ENCODE assay signal across 8 mouse cellular contexts in the genomic region with DNA sequence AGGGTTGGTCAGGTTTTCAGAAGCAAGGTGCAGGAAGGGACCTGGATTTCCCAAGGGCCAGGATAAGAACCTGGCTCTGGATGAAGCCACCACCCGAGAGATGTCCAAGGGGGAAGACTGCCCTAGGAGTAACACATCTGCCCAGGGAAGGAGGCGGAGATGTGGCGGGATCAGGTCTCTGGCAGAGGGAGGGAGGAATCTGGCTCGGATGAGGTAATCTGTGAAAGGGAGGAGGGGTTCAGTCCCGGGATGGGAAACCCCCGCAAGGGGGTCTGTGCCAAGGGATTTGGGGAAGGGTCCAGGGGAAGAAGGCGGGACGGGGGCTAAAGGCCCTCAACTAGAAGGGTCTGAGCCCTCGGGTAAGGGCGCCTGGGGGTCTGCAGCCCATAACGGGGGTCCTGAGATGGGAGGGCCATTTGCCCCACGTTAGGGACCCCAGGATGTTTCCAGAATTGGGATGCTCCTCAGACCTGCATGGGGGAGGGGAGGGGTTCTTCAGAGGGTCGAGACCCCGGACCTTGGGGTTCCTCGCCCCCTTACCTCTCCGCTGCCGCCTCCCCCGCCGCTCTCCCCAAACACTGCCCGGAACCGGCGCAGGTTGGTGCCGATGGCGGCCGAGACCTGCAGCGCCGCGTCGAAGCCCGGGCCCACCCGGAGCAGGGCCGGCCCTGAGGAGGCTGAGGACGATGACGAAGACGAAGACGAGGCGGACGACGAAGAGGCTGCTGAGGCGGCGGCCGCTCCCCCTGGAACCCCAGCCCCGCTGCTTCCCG. TPM values are rescaled to one million over a fixed set of nuclear protein-coding genes. Genes with fewer than 3 reads are reported as not detected.
DNase-seq lines count a peak whose midpoint lies in the region; ATAC-seq and TF ChIP-seq lines count a peak whose summit lies in the region.

No protein-coding gene starts in this region.

- ATAC-seq in G1E (ENCODE audit: extremely low read depth, insufficient number of reproducible peaks, low FRiP score, poor library complexity, severe bottlenecking) = no peak
- peak; percentile 16; the same call in 1 of the 2 replicates for ATAC-seq in heart, embryonic 11.5 days (replicated peaks; ENCODE audit: insufficient number of reproducible peaks, low FRiP score, low TSS enrichment)

- no peaks in the 10 kb centered on the region for H3K9me3 ChIP-seq in G1E (replicated peaks)
- H3K9me3 ChIP-seq in heart, embryonic 11.5 days (replicated peaks; ENCODE audit: control insufficient read depth, low read length) = no peaks in the 10 kb centered on the region
- no peaks in the 10 kb centered on the region for H3K9me3 ChIP-seq in midbrain, embryonic 10.5 days (replicated peaks)

- intact Hi-C loops in heart, adult 2 months (cut with DNase I) = loop anchor here (2.0 to 5.0 kb wide), 6 partner anchors 14 to 108 kb away; a partner anchor contains a TSS
- intact Hi-C loops in heart, postnatal 36 days (cut with DNase I) = loop anchor here (2.0 kb wide), 3 partner anchors 14 to 44 kb away; no protein-coding TSS in a partner anchor

- DNase-seq in heart, adult 2 months = peak in 1 of 2 experiments; percentile 26
- no peak for DNase-seq in heart, postnatal 36 days
- peak; percentile 15 for DNase-seq in G1E (ENCODE audit: low spot score)
- peak; percentile 13 to 26 for DNase-seq in cerebellum, postnatal 36 days
- DNase-seq in kidney, postnatal 4 days = peak; percentile 30 to 39
- peak; percentile 43 for DNase-seq in midbrain, embryonic 10.5 days (ENCODE audit: low spot score)

- TF ChIP-seq CTCF in heart, adult 2 months (IDR thresholded peaks at IDR 0.05) = no peak
- TF ChIP-seq CTCF in G1E (IDR thresholded peaks at IDR 0.05; ENCODE audit: low read depth, low read length) = no peak
- TF ChIP-seq CTCF in testis, adult 2 months (IDR thresholded peaks at IDR 0.05; ENCODE audit: control insufficient read depth, insufficient read depth, insufficient replicate concordance, low read depth, low read length) = no peak

- H3K4me1 ChIP-seq in heart, adult 2 months (ENCODE audit: control insufficient read depth, insufficient read depth, low read length) = peaks cover 12% of the 10 kb centered on the region
- peaks cover 44% of the 10 kb centered on the region for H3K4me1 ChIP-seq in G1E (ENCODE audit: insufficient read depth, low read depth, low read length)
- H3K4me1 ChIP-seq in heart, embryonic 11.5 days (ENCODE audit: control insufficient read depth, insufficient read depth, low read length) = peaks cover 30% of the 10 kb centered on the region
- peaks cover 52% of the 10 kb centered on the region for H3K4me1 ChIP-seq in midbrain, embryonic 10.5 days
- no peaks in the 10 kb centered on the region; the same call in none of the 2 replicates for H3K4me1 ChIP-seq in testis, adult 2 months (ENCODE audit: control insufficient read depth, insufficient read depth, low read length)

- H3K27me3 ChIP-seq in heart, adult 2 months (ENCODE audit: control insufficient read depth, insufficient read depth, low read length) = no peaks in the 10 kb centered on the region
- H3K27me3 ChIP-seq in G1E (ENCODE audit: insufficient read depth, low read length) = peaks cover 16% of the 10 kb centered on the region
- H3K27me3 ChIP-seq in heart, embryonic 11.5 days (ENCODE audit: control insufficient read depth, insufficient read depth, low read length) = no peaks in the 10 kb centered on the region
- no peaks in the 10 kb centered on the region for H3K27me3 ChIP-seq in midbrain, embryonic 10.5 days (ENCODE audit: low read depth, poor library complexity, severe bottlenecking)
- H3K27me3 ChIP-seq in testis, adult 2 months (ENCODE audit: control insufficient read depth, insufficient read depth, low read length) = no peaks in the 10 kb centered on the region

- peak overlapping the region; percentile 98 for H3K4me3 ChIP-seq in heart, adult 2 months
- peak overlapping the region; percentile 90 for H3K4me3 ChIP-seq in G1E (ENCODE audit: low read depth, low read length)
- peak overlapping the region; percentile 88 for H3K4me3 ChIP-seq in heart, embryonic 11.5 days (ENCODE audit: low read depth, low read length)
- peak overlapping the region; percentile 99 for H3K4me3 ChIP-seq in midbrain, embryonic 10.5 days
- peak overlapping the region; percentile 88 for H3K4me3 ChIP-seq in testis, adult 2 months (ENCODE audit: control insufficient read depth, low read depth, low read length)

- H3K79me2 ChIP-seq in heart, adult 2 months (replicated peaks; ENCODE audit: control insufficient read depth, insufficient read depth, low read length) = peaks cover 11% of the 10 kb centered on the region

- peaks cover 16% of the 10 kb centered on the region for H3K36me3 ChIP-seq in heart, adult 2 months (ENCODE audit: control insufficient read depth, insufficient read depth, low read length)
- peaks cover 37% of the 10 kb centered on the region for H3K36me3 ChIP-seq in G1E (replicated peaks)
- H3K36me3 ChIP-seq in heart, embryonic 11.5 days (ENCODE audit: control insufficient read depth, insufficient read depth, low read length) = no peaks in the 10 kb centered on the region
- H3K36me3 ChIP-seq in midbrain, embryonic 10.5 days = peaks cover 22% of the 10 kb centered on the region
- no peaks in the 10 kb centered on the region for H3K36me3 ChIP-seq in testis, adult 2 months (ENCODE audit: control insufficient read depth, insufficient read depth, low read length)

- H3K9ac ChIP-seq in heart, adult 2 months (ENCODE audit: low read depth, low read length) = peak overlapping the region; percentile 98
- peak overlapping the region; percentile 89 for H3K9ac ChIP-seq in heart, embryonic 11.5 days (ENCODE audit: low read depth, low read length)

- TF ChIP-seq POLR2A in heart, adult 2 months (IDR thresholded peaks at IDR 0.05; ENCODE audit: insufficient read depth, low read depth, low read length) = no peak
- no peak for TF ChIP-seq POLR2A in testis, adult 2 months (IDR thresholded peaks at IDR 0.05; ENCODE audit: control insufficient read depth, low read depth, low read length)

- peak overlapping the region; percentile 82 for H3K27ac ChIP-seq in heart, adult 2 months
- peak overlapping the region; percentile 89 for H3K27ac ChIP-seq in heart, embryonic 11.5 days (ENCODE audit: low read depth, low read length)
- H3K27ac ChIP-seq in midbrain, embryonic 10.5 days (replicated peaks) = peak overlapping the region; percentile 99
- H3K27ac ChIP-seq in testis, adult 2 months (ENCODE audit: control insufficient read depth, insufficient read depth, low read depth, low read length) = no peak overlapping the region

- no peak for TF ChIP-seq EP300 in heart, adult 2 months (IDR thresholded peaks at IDR 0.05; ENCODE audit: insufficient read depth, low read depth, low read length)

- under 1% methylated on average over 42 of the region's 44 CpGs for WGBS in heart, adult 2 months
- under 1% methylated on average over 36 of the region's 44 CpGs for WGBS in heart, embryonic 11.5 days (ENCODE audit: insufficient replicate concordance)
- under 1% methylated on average over 42 of the region's 44 CpGs for WGBS in midbrain, embryonic 10.5 days

- H3K4me2 ChIP-seq in heart, embryonic 11.5 days = peak overlapping the region; percentile 80

RNA-seq across cellular contexts. Expression of a gene that starts 0.6 kb away (rescaled TPM):
- total RNA-seq in heart, adult 2 months (2021) = 10 to 100 TPM; 25.7 to 25.9 TPM
- 11.8 and 12.9 TPM in 2 replicates for polyA plus RNA-seq in heart, adult 2 months (2012; rRNA removed)
- total RNA-seq in heart, postnatal 36 days (2021) = 10 to 100 TPM; 26.1 to 29.7 TPM
- 143 TPM in 2 replicates for total RNA-seq in G1E (2014; fragmentation: Nextera tagmentation)
- 5.9 and 6.3 TPM in 2 replicates for total RNA-seq in G1E (2017)
- 8.9 and 10.0 TPM in 2 replicates for polyA plus RNA-seq in G1E (2012)
- polyA plus RNA-seq in heart, embryonic 11.5 days (2014; fragmentation: Nextera tagmentation; extraction: Ambion mirVana) = 7.3 and 13.9 TPM in 2 replicates
- 11.1 and 12.5 TPM in 2 replicates for polyA plus RNA-seq in midbrain, embryonic 10.5 days (2016; fragmentation: Nextera tagmentation; extraction: Ambion mirVana)
- 3.4 and 4.9 TPM in 2 replicates for polyA plus RNA-seq in testis, adult 2 months (2012; rRNA removed)

RNA-seq across cellular contexts. Expression of a gene that starts 40.0 kb away (rescaled TPM):
- 1,000 to 10,000 TPM; 1,478 to 1,698 TPM for total RNA-seq in heart, adult 2 months (2021)
- polyA plus RNA-seq in heart, adult 2 months (2012; rRNA removed) = 1,092 and 1,784 TPM in 2 replicates
- total RNA-seq in heart, postnatal 36 days (2021) = 1,000 to 10,000 TPM; 1,604 to 1,644 TPM
- 68.9 and 73.1 TPM in 2 replicates for total RNA-seq in G1E (2014; fragmentation: Nextera tagmentation)
- 130 and 149 TPM in 2 replicates for total RNA-seq in G1E (2017)
- polyA plus RNA-seq in G1E (2012) = 32.8 and 41.5 TPM in 2 replicates
- 943 and 1,030 TPM in 2 replicates for polyA plus RNA-seq in heart, embryonic 11.5 days (2014; fragmentation: Nextera tagmentation; extraction: Ambion mirVana)
- polyA plus RNA-seq in midbrain, embryonic 10.5 days (2016; fragmentation: Nextera tagmentation; extraction: Ambion mirVana) = 541 and 557 TPM in 2 replicates
- 134 and 141 TPM in 2 replicates for polyA plus RNA-seq in testis, adult 2 months (2012; rRNA removed)

Comparison
In these comparisons a context has a peak if more than half of its experiments do, and no peak if none do; other contexts are left out.
1. DNase-seq: peak in G1E (single experiment), cerebellum, postnatal 36 days (2 of 2), kidney, postnatal 4 days (2 of 2) and midbrain, embryonic 10.5 days (single experiment); none in heart, postnatal 36 days (0 of 2).
2. Peak in every context shown above with its lines, with median percentiles within 50 percentile points of each other: H3K4me3 ChIP-seq.